Mouse (Mus musculus): ENCODE results near the gene Hc. TPM values are rescaled to one million over a fixed set of nuclear protein-coding genes. Genes with fewer than 3 reads are reported as not detected.

Gene Hc
- total RNA-seq (2021) = under 1 TPM in 1 of 2 experiments, not detected in 1; 0.23 TPM
- long read RNA-seq = 0 reads

GRCm38 (mm10) chr2:35061338-35061737 lies at the start of gene Hc:
Gene Hc (minus strand): TSS chr2:35061438.
- no peak for DNase-seq (ENCODE audit: low spot score in 2 of 2)

GRCm38 (mm10) chr2:35110521-35110920 lies 49.3 kb upstream of the Hc start:
- no peak for DNase-seq (ENCODE audit: low spot score in 2 of 2)

GRCm38 (mm10) chr2:35109924-35110304 lies 48.7 kb upstream of the Hc start:
- no peak for DNase-seq (ENCODE audit: low spot score in 2 of 2)

- peak; percentile 94 to 96 for DNase-seq (ENCODE audit: low spot score in 2 of 2)
These were observed 48.1 kb upstream of the Hc start, which contains the start of gene Cntrl for GRCm38 (mm10) chr2:35109141-35109923. Gene Cntrl (plus strand): TSS chr2:35109492.

GRCm38 (mm10) chr2:35108712-35109111 lies 47.5 kb upstream of the Hc start:
- DNase-seq (ENCODE audit: low spot score in 2 of 2) = peak; percentile 38 to 62

- peak; percentile 25 to 42 for DNase-seq (ENCODE audit: low spot score in 2 of 2)
These were observed 46.9 kb upstream of the Hc start for GRCm38 (mm10) chr2:35107984-35108635.

- no peak for DNase-seq (ENCODE audit: low spot score in 2 of 2)
These were observed 43.6 kb upstream of the Hc start for GRCm38 (mm10) chr2:35104843-35105242.

GRCm38 (mm10) chr2:35103558-35103957 lies 42.3 kb upstream of the Hc start:
- DNase-seq (ENCODE audit: low spot score in 2 of 2) = no peak

GRCm38 (mm10) chr2:35102777-35103176 lies 41.5 kb upstream of the Hc start:
- DNase-seq (ENCODE audit: low spot score in 2 of 2) = no peak

GRCm38 (mm10) chr2:35101443-35101842 lies 40.2 kb upstream of the Hc start, which contains the start of gene AI182371:
Gene AI182371 (minus strand): TSS chr2:35101543.
- DNase-seq (ENCODE audit: low spot score in 2 of 2) = no peak

- DNase-seq (ENCODE audit: low spot score in 2 of 2) = no peak
These were observed 39.3 kb upstream of the Hc start for GRCm38 (mm10) chr2:35100529-35100928.

GRCm38 (mm10) chr2:35087418-35087817 lies 26.2 kb upstream of the Hc start:
- no peak for DNase-seq (ENCODE audit: low spot score in 2 of 2)

GRCm38 (mm10) chr2:35079166-35079565 lies 17.9 kb upstream of the Hc start:
- no peak for DNase-seq (ENCODE audit: low spot score in 2 of 2)

- no peak for DNase-seq (ENCODE audit: low spot score in 2 of 2)
These were observed 13.1 kb upstream of the Hc start for GRCm38 (mm10) chr2:35074328-35074727.

- no peak for DNase-seq (ENCODE audit: low spot score in 2 of 2)
These were observed 11.3 kb upstream of the Hc start for GRCm38 (mm10) chr2:35072547-35072946.

- DNase-seq (ENCODE audit: low spot score in 2 of 2) = no peak
These were observed 9.0 kb upstream of the Hc start for GRCm38 (mm10) chr2:35070275-35070674.

- no peak for DNase-seq (ENCODE audit: low spot score in 2 of 2)
These were observed 7.9 kb upstream of the Hc start for GRCm38 (mm10) chr2:35069124-35069523.

GRCm38 (mm10) chr2:35067117-35067516 lies 5.9 kb upstream of the Hc start:
- no peak for DNase-seq (ENCODE audit: low spot score in 2 of 2)

- DNase-seq (ENCODE audit: low spot score in 2 of 2) = no peak
These were observed 5.4 kb upstream of the Hc start for GRCm38 (mm10) chr2:35066525-35067082.

GRCm38 (mm10) chr2:35063333-35064030 lies 2.2 kb upstream of the Hc start:
- no peak for DNase-seq (ENCODE audit: low spot score in 2 of 2)

- no peak for DNase-seq (ENCODE audit: low spot score in 2 of 2)
These were observed 341 bp downstream of the Hc start for GRCm38 (mm10) chr2:35060897-35061296.

GRCm38 (mm10) chr2:35060256-35060655 lies 982 bp downstream of the Hc start:
- no peak for DNase-seq (ENCODE audit: low spot score in 2 of 2)
